Mouse (Mus musculus): Measurements from ENCODE around the gene Gm11060. TPM values are rescaled to one million over a fixed set of nuclear protein-coding genes. Genes with fewer than 3 reads are reported as not detected.

Gm11060 gene
- not detected in 2 replicates for polyA plus RNA-seq (2012; rRNA removed)

- no peak for DNase-seq (ENCODE audit: extremely low spot score in 1 of 2, low spot score in 1 of 2)
Observed at GRCm38 (mm10) chr2:105091718-105092117, at the start of gene Gm11060. Gene Gm11060 (plus strand): TSS chr2:105092018.

GRCm38 (mm10) chr2:105043152-105043551 lies 48.7 kb upstream of the Gm11060 start:
- no peak for DNase-seq (ENCODE audit: extremely low spot score in 1 of 2, low spot score in 1 of 2)

GRCm38 (mm10) chr2:105048301-105048700 lies 43.5 kb upstream of the Gm11060 start:
- DNase-seq (ENCODE audit: extremely low spot score in 1 of 2, low spot score in 1 of 2): no peak

- no peak for DNase-seq (ENCODE audit: extremely low spot score in 1 of 2, low spot score in 1 of 2)
Observed at GRCm38 (mm10) chr2:105055529-105055928, 36.3 kb upstream of the Gm11060 start.

GRCm38 (mm10) chr2:105058577-105059116 lies 33.2 kb upstream of the Gm11060 start:
- DNase-seq (ENCODE audit: extremely low spot score in 1 of 2, low spot score in 1 of 2): peak; percentile 3 to 9

GRCm38 (mm10) chr2:105062741-105063372 lies 29.0 kb upstream of the Gm11060 start:
- DNase-seq (ENCODE audit: extremely low spot score in 1 of 2, low spot score in 1 of 2): no peak

GRCm38 (mm10) chr2:105072496-105072895 lies 19.3 kb upstream of the Gm11060 start:
- DNase-seq (ENCODE audit: extremely low spot score in 1 of 2, low spot score in 1 of 2): no peak

- no peak for DNase-seq (ENCODE audit: extremely low spot score in 1 of 2, low spot score in 1 of 2)
Observed at GRCm38 (mm10) chr2:105074196-105074595, 17.6 kb upstream of the Gm11060 start.

- no peak for DNase-seq (ENCODE audit: extremely low spot score in 1 of 2, low spot score in 1 of 2)
Observed at GRCm38 (mm10) chr2:105075809-105076208, 16.0 kb upstream of the Gm11060 start.

GRCm38 (mm10) chr2:105077151-105077550 lies 14.7 kb upstream of the Gm11060 start:
- DNase-seq (ENCODE audit: extremely low spot score in 1 of 2, low spot score in 1 of 2): no peak

- DNase-seq (ENCODE audit: extremely low spot score in 1 of 2, low spot score in 1 of 2): no peak
Observed at GRCm38 (mm10) chr2:105082256-105082790, 9.5 kb upstream of the Gm11060 start.

GRCm38 (mm10) chr2:105084035-105084434 lies 7.8 kb upstream of the Gm11060 start:
- no peak for DNase-seq (ENCODE audit: extremely low spot score in 1 of 2, low spot score in 1 of 2)

- DNase-seq (ENCODE audit: extremely low spot score in 1 of 2, low spot score in 1 of 2): no peak
Observed at GRCm38 (mm10) chr2:105086081-105086480, 5.7 kb upstream of the Gm11060 start.

- DNase-seq (ENCODE audit: extremely low spot score in 1 of 2, low spot score in 1 of 2): no peak
Observed at GRCm38 (mm10) chr2:105088005-105088404, 3.8 kb upstream of the Gm11060 start.

GRCm38 (mm10) chr2:105089083-105089482 lies 2.7 kb upstream of the Gm11060 start:
- no peak for DNase-seq (ENCODE audit: extremely low spot score in 1 of 2, low spot score in 1 of 2)

GRCm38 (mm10) chr2:105089581-105090508 lies 2.0 kb upstream of the Gm11060 start:
- peak in 1 of 2 experiments; percentile 53 for DNase-seq (ENCODE audit: extremely low spot score in 1 of 2, low spot score in 1 of 2)

GRCm38 (mm10) chr2:105090991-105091390 lies 827 bp upstream of the Gm11060 start:
- DNase-seq (ENCODE audit: extremely low spot score in 1 of 2, low spot score in 1 of 2): no peak

GRCm38 (mm10) chr2:105097294-105097953 lies 5.6 kb downstream of the Gm11060 start:
- DNase-seq (ENCODE audit: extremely low spot score in 1 of 2, low spot score in 1 of 2): peak in 1 of 2 experiments; percentile 5

GRCm38 (mm10) chr2:105099410-105099809 lies 7.6 kb downstream of the Gm11060 start:
- no peak for DNase-seq (ENCODE audit: extremely low spot score in 1 of 2, low spot score in 1 of 2)

GRCm38 (mm10) chr2:105100541-105100940 lies 8.7 kb downstream of the Gm11060 start:
- no peak for DNase-seq (ENCODE audit: extremely low spot score in 1 of 2, low spot score in 1 of 2)
